Mouse (Mus musculus) kidney, postnatal 4 days (tissue): ENCODE measurements around the gene Mvb12a.

Experiments used
- DNase-seq, 2 experiments: peaks; one replicate each; pipeline ENCODE4 v3.0.0; 2021; ENCODE audit warnings: mixed read lengths in 2 of 2

Gene Mvb12a

DNA sequence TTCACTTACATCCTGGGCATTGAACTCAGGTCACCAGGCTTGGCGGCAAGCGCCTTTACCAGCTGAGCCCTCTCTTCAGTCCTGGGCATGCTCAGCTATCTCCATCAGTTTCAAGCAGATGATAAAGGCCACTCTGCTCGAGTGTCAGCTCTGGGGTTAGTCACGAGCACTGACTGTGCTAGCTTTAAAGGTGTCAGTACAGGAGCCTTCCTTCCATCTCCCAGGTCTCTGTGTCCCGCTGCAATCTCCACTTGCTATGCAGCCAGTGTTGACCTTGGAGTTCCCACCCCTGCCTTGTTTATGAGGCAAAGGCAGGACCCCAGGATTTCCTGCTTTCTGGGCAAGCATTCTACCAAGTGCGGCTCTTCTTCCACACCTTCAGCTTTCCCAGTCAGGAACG lies 24.9 kb downstream of the Mvb12a start:
- DNase-seq: no peak

DNA sequence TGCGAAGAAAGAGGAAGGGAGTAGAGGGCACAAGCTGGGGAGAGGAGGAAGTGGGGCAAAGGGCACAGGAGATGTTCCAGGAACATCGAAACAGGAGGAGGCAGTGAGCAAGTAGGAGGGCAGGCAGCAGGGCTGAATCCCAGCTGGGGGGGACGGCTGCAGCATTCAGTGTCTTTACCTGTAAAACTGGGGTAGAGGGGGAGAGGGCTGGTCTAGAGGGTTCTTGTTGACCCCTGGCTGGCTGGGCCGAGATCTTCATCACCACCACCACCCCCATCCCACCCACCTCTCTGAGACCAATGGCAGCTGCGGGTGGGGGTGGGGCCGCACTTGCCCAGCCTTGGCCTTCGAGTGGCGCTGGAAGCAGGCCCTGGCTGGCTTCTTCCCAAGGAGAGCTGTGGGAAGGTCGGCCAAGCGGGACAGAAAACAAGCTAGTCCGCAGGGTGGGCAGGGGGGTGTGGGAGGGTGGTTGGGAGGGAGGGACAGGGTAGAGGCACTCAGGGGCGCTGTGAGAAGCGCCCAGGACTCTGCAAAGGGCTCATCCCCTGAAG lies 25.7 kb downstream of the Mvb12a start, which contains the start of gene Slc27a1:
TSS of gene Slc27a1 (plus strand) at position 496 of the 551 bp plus-strand sequence.
- DNase-seq: peak; percentile 79 to 90

DNA sequence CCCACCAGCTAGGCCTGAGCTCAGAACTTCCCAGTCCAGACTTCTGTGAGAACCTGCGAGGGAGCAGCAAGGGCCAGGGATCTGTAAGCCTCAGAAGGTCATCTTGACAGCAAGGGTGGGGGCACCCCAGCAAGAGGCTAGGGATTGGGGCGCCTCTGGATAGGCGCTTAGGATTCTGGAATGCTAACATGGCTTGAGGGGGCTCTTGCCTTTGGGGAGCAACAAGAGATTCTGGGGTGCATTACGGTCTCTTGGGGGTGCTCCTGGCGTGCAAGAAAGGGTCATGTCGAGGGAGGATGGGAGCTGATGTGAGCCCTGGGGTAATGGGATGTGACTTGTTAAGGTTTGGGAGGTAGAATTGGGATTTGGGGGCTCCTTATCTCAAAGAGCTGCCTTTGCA lies 26.2 kb downstream of the Mvb12a start:
- no peak for DNase-seq

DNA sequence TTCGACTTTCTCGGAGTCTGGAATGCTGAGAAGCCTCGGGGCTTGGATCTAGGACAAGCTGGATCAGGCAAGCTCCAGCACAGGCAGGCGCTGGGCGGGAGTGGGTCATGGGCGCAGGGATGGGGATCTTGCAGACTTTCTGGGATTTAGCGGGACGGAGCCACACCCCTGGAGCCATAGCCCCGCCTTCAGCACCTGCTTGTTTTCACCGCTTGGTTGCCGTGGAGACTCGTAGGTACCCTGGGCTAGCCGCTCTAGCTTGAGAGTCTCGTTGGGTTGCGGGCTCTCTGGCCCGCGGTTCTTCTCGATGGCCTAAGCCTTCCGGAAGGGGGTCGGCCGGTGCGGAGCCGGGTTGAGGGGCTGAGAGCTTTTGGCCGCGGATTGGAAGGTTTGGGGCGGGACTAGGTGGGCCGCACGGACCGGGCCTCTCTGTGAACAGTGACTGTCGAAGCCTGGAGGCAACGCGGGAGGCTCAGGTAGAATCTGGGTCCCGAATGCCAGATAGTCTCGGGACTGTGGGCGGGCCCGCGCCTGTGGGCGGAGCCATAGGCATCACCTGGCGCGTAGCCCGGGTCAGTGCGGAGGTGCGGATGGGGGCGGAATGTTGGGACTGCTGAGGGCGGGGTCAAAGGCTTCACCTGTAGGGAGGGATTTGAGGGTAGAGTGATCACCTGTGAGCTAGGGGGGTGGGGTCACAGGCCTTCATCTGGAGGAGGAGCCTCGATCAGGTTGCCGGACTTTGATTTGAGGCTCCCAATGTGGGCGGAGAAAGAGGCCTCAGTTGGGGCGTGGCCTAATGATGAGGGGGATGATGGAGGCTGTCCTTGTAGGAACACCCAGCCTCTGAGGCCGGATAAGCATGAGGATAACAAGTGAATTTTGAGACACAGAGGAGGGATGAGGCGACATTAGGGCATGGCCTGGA lies 26.9 kb downstream of the Mvb12a start:
- peak; percentile 89 to 94 for DNase-seq

DNA sequence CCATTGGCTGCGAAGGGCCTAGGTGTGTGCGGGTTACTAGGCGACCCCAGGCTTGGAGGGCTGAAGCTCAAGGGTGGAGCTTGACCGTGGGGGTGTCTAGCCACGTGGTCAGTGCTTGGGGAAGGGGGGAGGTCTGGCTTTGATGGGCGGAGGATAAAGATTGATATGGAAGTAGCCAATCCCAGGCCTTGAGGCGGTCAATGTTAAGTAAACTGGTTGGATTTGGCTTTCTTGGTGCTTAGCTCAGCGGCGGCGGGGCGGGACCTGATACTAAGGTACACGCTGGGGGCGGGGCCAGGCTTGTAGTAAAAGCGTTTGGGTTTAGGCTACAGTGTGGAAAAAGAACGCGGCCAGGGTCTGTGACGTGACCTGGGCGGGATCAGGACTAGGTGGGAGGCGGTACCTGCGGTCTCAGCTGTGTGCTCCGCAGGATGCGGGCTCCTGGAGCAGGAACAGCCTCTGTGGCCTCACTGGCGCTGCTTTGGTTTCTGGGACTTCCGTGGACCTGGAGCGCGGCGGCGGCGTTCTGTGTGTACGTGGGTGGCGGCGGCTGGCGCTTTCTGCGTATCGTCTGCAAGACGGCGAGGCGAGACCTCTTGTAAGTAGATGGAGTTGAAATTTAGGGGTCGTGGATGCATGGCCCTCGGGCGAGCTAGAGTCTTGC lies 27.7 kb downstream of the Mvb12a start:
- peak; percentile 97 to 98 for DNase-seq

DNA sequence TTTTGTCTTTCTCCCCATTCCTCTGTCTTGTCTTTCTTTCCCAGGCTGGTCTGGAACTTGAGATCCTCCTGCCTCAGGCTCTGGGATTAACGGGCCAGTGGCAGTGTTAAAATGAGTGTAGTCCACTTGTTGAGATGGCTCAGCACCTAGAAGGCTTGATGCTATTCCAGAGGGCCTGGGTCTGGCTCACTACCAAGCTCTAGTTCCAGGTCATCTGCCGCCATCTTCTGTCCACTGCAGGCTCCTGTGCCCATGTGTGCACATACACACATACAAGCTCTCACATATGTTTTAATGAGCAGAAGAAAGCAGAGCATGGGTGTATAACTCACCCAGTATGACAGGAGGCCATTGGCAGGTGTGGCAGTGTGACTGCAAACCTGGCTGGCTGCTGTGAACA lies 29.4 kb downstream of the Mvb12a start:
- DNase-seq: no peak

DNA sequence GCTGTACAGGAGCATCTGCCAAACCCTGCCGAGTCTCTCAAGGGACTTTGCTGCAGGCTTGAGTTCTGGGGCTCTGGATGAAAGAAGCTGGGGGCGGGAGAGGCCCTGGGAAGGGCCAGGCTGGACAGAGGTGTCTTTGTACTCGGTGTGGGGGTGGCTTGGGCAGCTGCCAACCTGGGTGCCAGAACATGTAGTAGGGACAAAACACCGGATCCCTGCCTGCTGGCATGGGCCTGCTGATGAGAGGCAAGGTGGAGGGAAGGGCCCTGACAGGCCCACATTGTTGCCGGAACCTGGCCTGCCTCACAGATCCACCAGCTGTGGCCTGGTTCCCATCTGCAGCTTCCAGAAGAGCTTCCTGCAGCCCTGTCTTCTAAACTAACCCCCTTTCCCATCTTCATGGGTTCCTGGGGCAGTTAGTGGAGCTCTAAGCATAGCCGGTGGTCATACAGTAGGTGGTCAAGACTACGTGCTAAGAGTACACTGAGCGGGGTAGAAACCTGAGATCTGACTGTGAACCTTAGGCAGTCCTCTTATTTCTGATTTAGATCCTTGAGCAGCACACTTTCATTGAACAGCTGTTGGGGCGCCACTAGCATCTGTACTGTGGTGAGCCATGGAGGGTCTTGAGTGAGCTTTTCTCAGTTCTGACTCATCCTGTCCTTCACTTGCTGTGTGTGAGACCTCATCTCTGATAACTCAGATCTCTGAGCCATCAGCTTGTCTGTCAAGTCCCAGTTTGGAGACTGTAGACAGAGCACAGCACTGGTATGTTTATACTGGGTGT lies 30.3 kb downstream of the Mvb12a start:
- peak; percentile 58 to 67 for DNase-seq

DNA sequence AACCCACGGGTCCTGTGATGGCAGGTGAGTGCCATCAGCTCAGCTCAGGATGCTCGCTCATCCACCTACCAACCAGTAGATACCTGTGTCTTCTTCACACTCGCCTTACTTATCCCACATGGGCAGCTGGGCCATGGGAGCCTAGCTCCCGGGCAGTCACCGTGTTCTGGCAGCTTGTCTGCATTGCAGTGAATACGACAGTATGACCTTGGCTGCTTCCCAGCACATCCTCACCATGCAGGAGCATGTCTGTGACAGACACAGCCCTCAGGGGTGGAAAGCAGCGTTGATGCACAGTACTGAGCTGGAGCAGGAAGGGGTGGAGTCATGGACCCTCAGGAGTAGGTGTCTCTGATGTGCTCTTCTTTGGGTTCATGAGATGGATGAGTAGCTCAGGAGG lies 31.7 kb downstream of the Mvb12a start:
- DNase-seq: no peak

DNA sequence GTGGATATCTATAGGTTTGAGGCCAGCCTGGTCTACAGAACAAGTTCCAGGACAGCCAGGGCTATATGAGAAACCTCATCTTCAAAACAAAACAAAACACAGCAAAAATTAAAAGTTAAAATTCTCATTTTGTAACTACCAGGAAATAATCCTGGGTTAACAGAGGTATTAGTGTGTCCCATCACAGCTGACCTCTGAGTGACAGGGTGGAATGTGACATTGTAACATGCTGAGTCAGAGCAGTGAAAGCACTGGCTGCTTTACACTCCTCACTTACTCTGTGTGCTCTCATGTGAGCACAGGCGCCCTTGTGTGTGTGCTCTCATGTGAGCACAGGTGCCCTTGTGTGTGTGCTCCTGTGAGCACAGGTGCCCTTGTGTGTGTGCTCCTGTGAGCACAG lies 32.3 kb downstream of the Mvb12a start:
- no peak for DNase-seq

DNA sequence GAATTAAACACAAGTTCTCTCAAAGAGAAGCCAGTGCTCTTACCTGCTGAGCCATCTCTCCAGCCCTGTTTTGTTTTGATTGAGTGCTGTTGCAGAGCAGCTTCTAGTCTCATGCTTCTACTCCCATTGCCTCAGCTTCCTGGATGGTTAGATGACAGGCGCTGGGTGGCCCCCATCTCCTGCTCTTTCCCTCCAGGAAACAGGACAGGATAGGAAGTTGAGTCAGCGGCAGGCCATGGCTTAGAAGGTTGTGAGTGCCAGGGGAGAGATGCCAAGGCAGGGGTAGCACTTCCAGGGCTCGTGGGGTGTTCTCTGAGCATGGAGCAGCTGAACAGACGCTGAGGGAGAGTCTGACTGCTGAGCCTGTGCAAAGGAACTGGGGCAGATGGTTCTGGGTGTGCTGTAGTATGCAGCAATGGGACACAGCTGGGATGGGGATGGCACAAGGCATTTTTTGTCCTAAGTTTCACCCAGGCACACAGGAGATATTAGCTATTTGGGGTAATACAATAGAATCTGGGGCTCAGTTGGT lies 35.2 kb downstream of the Mvb12a start:
- no peak for DNase-seq

DNA sequence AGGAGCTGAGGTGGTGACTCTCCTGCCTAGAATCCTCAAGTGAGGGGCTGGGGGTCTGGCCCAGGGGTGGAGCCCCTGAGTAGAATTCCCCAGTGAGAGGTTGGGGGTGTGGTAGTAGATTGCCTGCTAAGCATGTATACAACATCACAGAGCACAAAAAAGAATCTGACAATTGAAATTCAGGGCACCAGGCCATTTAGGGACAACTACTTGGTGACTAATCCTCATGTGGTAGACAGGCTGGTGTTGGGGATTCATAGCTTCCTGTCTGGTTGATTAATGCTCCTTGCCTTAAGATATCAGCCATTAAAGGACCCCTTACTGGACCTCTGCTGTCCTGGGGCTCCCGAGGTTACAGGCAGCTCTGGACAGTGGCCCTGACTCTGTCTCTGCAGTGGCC lies 36.3 kb downstream of the Mvb12a start:
- DNase-seq: no peak

DNA sequence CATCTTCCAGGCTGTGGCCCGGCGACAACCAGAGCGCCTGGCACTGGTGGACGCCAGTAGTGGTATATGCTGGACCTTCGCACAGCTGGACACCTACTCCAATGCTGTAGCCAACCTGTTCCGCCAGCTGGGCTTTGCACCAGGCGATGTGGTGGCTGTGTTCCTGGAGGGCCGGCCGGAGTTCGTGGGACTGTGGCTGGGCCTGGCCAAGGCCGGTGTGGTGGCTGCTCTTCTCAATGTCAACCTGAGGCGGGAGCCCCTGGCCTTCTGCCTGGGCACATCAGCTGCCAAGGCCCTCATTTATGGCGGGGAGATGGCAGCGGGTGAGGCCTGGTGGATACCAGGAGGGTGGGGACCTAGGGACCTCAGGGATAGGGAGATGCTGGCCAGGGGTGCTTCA lies 36.8 kb downstream of the Mvb12a start:
- DNase-seq: no peak

DNA sequence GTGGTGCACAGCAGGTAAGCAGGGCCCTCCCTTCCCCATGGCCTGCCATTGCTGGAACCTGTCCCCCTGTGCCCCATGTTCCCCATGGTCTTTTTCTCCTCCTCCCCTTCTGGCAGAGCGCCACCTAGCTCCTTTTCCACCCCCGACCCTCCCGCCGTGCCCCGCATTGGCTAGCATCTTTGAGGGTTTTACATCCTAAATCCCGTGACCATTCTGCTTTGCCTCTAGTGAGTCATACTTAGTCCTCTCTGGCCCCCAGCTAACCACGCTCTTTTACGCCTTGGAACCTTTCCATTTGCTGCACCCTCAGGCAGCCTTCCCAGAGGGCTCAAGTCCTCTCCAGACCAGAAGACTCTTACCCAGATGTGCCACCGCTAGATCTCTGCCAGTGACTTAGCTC lies 37.5 kb downstream of the Mvb12a start:
- DNase-seq: no peak

DNA sequence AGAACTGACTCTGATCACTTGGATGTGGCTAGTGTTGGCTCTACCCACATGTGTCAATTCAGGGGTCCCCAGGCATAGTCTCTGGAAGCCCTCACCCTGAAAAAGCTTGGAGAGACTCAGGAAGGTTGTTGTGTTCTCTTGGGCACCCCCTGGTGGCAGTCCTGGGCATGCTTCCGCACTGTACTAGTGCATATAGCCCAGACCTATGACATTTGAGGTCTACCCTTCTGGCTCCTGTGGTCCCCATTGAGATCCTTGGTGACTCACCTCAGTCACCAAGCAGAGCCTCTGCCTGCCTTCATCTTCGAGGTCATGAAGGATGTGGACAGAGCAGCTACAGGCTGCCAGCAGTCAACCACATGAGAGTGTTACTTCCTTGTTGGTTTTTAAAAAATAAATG lies 44.2 kb downstream of the Mvb12a start:
- peak; percentile 78 to 79 for DNase-seq

DNA sequence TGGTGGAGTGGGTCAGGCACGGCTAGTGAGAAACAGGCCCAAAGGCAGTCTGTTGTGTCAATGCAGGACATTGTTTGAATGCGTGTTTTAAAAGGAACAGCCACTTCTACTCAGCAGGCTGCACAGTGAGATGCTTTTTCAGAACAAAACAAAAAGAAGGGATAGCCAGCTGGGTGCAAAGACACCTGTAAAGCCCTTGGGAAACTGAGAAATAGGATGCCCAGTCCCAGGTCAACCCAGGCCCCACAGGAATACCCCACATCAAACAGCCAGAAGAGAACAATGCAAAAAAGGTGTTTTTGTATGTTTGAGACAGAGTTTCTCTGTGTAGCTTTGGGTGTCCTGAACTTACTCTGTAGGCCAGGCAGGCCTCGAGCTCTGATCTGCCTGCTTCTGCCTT lies 46.0 kb downstream of the Mvb12a start:
- DNase-seq: no peak

DNA sequence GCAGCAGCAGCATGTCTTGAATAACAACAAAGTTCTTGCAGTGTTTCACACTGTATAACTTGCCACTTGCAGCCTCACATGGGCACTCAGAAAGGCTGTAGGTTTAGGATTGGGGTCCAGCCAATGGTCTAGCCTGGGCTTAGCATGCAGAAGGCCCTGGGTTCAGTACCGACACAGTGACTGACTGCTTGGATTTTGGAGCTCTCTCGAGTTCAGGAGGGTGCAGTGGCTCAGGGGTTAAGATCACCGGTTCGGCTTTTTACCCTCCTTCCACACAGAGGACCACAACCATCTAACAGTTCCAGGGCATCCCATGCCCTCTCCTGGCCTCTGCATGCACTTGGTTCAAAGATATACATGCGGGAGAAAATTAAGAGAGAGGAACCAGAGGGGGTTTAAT lies 48.3 kb downstream of the Mvb12a start:
- DNase-seq: no peak

DNA sequence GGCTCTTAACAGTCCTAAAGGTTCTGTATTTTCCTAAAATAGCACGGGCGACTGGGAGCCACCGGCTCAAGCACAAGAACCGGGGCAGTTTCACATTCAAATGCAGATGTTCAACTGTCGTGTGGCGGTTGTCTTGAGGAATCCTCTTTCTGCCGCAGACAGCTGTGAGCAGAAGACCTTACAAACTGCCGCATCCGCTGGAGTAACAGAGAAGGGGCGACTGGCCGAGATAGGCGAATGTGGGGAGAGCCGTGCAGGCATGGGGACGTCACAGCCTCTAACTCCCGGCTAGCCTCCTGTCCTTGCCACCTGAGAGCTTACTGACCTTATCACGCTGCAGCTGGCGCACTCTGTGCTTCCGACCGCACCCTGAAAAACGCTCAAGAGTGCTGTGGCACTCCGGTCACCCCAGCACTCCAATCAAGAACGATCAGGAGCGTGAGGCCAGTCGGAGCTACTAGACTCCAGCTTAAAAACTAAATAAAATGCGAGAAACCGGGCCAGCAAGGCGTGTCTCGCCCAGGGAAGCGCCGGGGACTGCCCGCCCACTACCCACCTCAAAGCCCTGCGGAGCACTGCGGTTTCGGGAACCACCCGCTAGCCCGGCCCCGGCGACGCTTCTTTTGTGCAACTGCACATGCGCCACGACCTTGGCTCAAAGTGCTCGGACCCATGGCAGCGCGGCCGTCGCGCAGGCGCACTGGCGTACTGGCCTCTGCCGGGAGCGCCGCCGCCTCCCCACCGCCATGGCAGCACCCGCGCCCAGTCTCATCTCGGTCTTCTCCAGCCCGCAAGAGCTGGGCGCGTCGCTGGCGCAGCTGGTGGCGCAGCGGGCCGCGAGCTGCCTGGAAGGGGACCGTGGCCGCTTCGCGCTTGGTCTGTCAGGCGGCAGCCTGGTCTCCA lies 49.0 kb downstream of the Mvb12a start, which contains the start of gene Pgls:
TSS of gene Pgls (plus strand) at position 706 of the 903 bp plus-strand sequence.
- peak; percentile 96 to 98 for DNase-seq

DNA sequence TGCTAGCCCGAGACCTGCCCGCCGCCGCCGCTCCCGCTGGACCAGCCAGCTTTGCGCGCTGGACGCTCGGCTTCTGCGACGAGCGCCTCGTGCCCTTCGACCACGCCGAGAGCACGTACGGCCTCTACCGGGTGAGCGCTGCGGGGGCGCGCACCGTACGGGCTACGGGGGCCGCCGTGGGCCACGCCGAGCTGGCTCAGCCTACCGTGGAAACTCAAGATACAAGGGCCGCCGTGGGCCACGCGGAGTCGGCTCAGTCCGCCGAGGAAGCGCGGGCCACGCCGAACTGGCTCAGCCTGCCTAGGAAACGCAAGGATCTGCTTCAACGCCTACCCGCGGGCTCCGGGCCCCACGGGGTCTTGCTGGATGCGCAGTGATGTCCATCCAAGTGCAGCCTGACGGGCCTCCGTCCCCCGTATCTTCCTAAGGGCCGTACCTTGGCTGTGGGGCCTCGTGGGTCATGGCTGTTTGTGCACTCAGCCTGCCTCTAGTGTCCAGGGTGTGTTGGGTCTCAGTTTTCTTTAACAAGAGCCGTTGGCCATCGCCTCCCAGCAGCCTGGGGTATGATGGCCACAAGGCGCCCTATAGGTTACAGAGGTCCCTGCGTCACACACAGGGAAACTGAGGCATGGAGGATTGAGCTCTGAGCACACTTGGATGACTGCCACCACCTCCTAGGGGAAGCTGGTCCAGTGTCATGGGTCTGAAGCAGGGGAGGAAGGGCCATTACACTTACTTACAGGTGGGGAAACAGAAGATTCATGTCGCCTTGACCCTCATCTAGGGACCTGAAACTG lies 49.9 kb downstream of the Mvb12a start:
- DNase-seq: peak; percentile 83 to 90

DNA sequence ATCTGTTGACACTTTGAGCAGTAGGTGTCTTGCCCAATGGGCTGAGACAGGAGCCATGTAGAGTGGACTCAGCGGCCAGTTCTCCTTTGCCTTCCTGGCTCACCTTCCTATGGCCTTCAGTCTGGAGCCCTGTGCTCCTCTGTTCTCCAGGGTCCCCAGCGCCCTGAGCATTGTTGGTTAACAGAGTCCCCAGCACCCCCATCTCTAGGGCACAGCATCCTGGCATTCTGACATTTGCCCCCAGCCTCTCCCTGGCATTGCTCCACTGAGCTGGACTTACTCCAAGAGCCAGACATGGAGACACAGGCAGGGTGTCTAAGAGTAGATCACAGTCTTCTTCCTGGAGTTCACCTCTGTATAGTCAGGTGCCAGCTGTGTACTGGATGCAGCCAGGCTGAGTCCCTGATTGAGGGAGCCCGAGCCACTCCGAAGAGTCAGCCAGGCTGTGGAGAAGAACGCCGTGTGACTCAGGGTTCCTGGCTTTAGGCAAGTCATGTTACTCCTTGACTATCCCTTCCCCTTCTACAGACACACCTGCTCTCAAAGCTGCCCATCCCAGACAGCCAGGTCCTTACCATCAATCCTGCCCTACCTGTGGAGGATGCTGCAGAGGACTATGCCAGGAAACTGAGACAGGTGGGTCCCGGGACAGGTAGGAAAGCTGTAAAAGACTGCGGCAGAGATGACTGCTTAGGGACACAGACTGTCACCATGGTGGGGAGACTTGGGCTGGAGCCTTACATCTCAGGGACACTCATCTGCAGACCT lies 51.0 kb downstream of the Mvb12a start:
- DNase-seq: no peak

DNA sequence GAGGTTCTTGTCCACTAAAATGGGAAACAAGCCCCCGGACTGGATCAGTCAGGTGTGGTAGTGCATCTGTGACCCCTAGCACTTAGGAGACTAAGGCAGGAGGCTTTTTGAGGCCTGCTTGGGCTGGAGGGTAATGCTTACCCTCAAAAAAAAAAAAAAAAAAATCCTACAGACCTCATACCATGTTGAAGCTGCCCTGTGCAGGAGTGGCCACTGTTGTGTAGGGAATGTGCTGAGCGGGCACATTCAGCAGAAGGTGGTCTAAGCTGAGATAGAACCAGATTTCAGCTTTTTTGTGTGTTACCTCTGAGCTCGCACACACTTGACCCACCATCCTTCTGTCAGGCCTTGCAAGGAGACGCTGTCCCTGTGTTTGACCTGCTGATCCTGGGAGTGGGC lies 51.6 kb downstream of the Mvb12a start:
- no peak for DNase-seq
